ENCODE assay signal across 8 mouse cellular contexts in genomic region chr9:88073165-88073564, GRCm38 (mm10).
A peak's percentile ranks its signal among the peaks of the same experiment; 100 is the strongest.
DNase-seq lines count a peak whose midpoint lies in the region; ATAC-seq and TF ChIP-seq lines count a peak whose summit lies in the region.

No protein-coding gene starts in this region.

- ATAC-seq in embryonic facial prominence, embryonic 14.5 days (ENCODE audit: low read depth) = peak; percentile 65; the same call in 1 of the 2 replicates

- H3K27ac ChIP-seq in gastrocnemius, adult 2 months = no peak overlapping the region
- H3K27ac ChIP-seq in embryonic facial prominence, embryonic 14.5 days (replicated peaks; ENCODE audit: low read depth, low read length) = no peak overlapping the region

- H3K36me3 ChIP-seq in embryonic facial prominence, embryonic 14.5 days (ENCODE audit: control insufficient read depth, insufficient read depth, low read length) = no peaks in the 10 kb centered on the region

- H3K9me3 ChIP-seq in embryonic facial prominence, embryonic 14.5 days (ENCODE audit: control insufficient read depth, low read length) = no peaks in the 10 kb centered on the region

- 16% methylated on average over 6 of the region's 6 CpGs for WGBS in embryonic facial prominence, embryonic 14.5 days

- intact Hi-C loops in gastrocnemius, adult 2 months (cut with DNase I) = loop anchor here (2.0 kb wide), 1 partner anchor 364 kb away; no protein-coding TSS in a partner anchor

- TF ChIP-seq CTCF in gastrocnemius, adult 2 months (IDR thresholded peaks at IDR 0.05) = peak; percentile 67

- H3K9ac ChIP-seq in embryonic facial prominence, embryonic 14.5 days (ENCODE audit: low read depth, low read length) = no peak overlapping the region

- no peaks in the 10 kb centered on the region for H3K27me3 ChIP-seq in embryonic facial prominence, embryonic 14.5 days (replicated peaks; ENCODE audit: control insufficient read depth, insufficient read depth, low read length)

- H3K4me2 ChIP-seq in embryonic facial prominence, embryonic 14.5 days (ENCODE audit: low read depth, low read length) = no peak overlapping the region

- no peak overlapping the region for H3K4me3 ChIP-seq in gastrocnemius, adult 2 months
- H3K4me3 ChIP-seq in embryonic facial prominence, embryonic 14.5 days (ENCODE audit: low read depth, low read length) = no peak overlapping the region

- peak; percentile 61 for DNase-seq in gastrocnemius, adult 2 months
- no peak for DNase-seq in gastrocnemius, adult 8-10 months (ENCODE audit: low spot score in 2 of 2)
- peak; percentile 48 for DNase-seq in thymus, postnatal 4 days
- DNase-seq in thymus, postnatal 10 days (ENCODE audit: low spot score in 2 of 2) = no peak
- DNase-seq in embryonic facial prominence, embryonic 14.5 days (ENCODE audit: low spot score) = peak; percentile 74
- peak; percentile 73 for DNase-seq in layer of hippocampus, adult 11-12 months (ENCODE audit: low spot score)
- peak; percentile 43 for DNase-seq in lung, postnatal 10 days
- no peak for DNase-seq in spleen, postnatal 36 days (ENCODE audit: low spot score in 2 of 2)

- H3K4me1 ChIP-seq in embryonic facial prominence, embryonic 14.5 days (ENCODE audit: control insufficient read depth, insufficient read depth, low read length) = peaks cover 12% of the 10 kb centered on the region; the same call in 1 of the 2 replicates

Comparison
In these comparisons a context has a peak if more than half of its experiments do, and no peak if none do; other contexts are left out.
1. DNase-seq: peak in gastrocnemius, adult 2 months (single experiment), thymus, postnatal 4 days (single experiment), embryonic facial prominence, embryonic 14.5 days (single experiment), layer of hippocampus, adult 11-12 months (single experiment) and lung, postnatal 10 days (single experiment); none in gastrocnemius, adult 8-10 months (0 of 2), thymus, postnatal 10 days (0 of 2) and spleen, postnatal 36 days (0 of 2).